Mouse (Mus musculus) lung, embryonic 15.5 days (tissue): Measurements from ENCODE around the gene AI182371. TPM values are rescaled to one million over a fixed set of nuclear protein-coding genes. Genes with fewer than 3 reads are reported as not detected.

ENCODE experiments used
- ATAC-seq: fragments of 200-750 bp; cut with Nextera tagmentation; 2 replicates; pipeline ENCODE4 v1.8.0; 2017; ENCODE audit warnings: moderate number of reproducible peaks, borderline replicate concordance; ENCODE audit not compliant: low FRiP score, low TSS enrichment; ENCODE audit errors: extremely low read depth
- H3K27ac ChIP-seq: fragments of 300-500 bp; sonication (generic); 2 replicates; pipeline ENCODE4 v1.5.1; 2015; ENCODE audit warnings: moderate library complexity, mild to moderate bottlenecking, inconsistent platforms
- H3K27me3 ChIP-seq: fragments of 300-500 bp; sonication (generic); 2 replicates; pipeline ENCODE4 v1.6.1; 2015; ENCODE audit warnings: inconsistent platforms
- H3K36me3 ChIP-seq: fragments of 300-500 bp; sonication (generic); 2 replicates; pipeline ENCODE4 v1.6.1; 2015; ENCODE audit warnings: inconsistent platforms
- H3K4me1 ChIP-seq: fragments of 300-500 bp; sonication (generic); 2 replicates; pipeline ENCODE4 v1.6.1; 2015; ENCODE audit warnings: inconsistent platforms
- H3K4me2 ChIP-seq: fragments of 300-500 bp; sonication (generic); 2 replicates; pipeline ENCODE4 v1.6.1; 2015; ENCODE audit warnings: inconsistent platforms, mild to moderate bottlenecking, moderate library complexity
- H3K4me3 ChIP-seq: fragments of 300-500 bp; sonication (generic); 2 replicates; pipeline ENCODE4 v1.5.1; 2015; ENCODE audit warnings: mild to moderate bottlenecking, inconsistent platforms
- H3K9ac ChIP-seq: fragments of 300-500 bp; sonication (generic); 2 replicates; pipeline ENCODE4 v1.6.1; 2015; ENCODE audit warnings: inconsistent platforms
- H3K9me3 ChIP-seq: fragments of 300-500 bp; sonication (generic); 2 replicates; pipeline ENCODE4 v1.6.1; 2016; ENCODE audit warnings: inconsistent platforms
- WGBS: fragments of 180-500 bp; shearing (Covaris S2); methylation state at CpG from one replicate; pipeline ENCODE4 v1.1.7; 2015; 5-methylcytosine and 5-hydroxymethylcytosine counted together
- polyA plus RNA-seq: library from polyadenylated mRNA; unstranded; fragments of >200 nt; fragmentation: Nextera tagmentation; extraction: Ambion mirVana; gene quantifications from 2 replicates; pipeline ENCODE4 v1.2.1, GENCODE M21; 2015

AI182371 gene
- polyA plus RNA-seq, 1 experiment from 2014 or later = 0.66 TPM

DNA sequence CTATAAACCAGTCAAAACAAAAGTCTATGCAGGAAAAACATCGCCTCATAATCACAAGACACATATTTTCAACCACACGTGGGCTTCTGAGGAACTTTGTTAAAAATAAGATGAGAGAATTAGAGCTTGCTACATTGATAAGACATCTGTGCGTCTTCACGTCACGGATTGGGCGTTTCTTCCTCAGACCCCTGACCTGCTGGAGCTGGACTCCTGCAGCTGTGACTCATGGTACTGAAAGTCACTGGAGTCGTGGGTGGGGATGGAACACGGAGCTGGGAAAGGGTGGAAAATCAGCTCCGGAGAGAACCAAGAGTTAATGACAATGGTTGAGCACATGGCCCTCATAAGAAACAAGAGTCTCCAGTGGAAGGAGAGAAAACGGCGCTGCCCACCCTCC, 34.2 kb downstream of the AI182371 start:
- Histone ChIP-seq H3K36me3 (no peaks in the 10 kb centered on the region), H3K4me2 (no peak overlapping the region), H3K27me3 (no peaks in the 10 kb centered on the region), H3K4me3 (no peak overlapping the region), H3K4me1 (no peaks in the 10 kb centered on the region), H3K9me3 (no peaks in the 10 kb centered on the region), H3K9ac (no peak overlapping the region), H3K27ac (no peak overlapping the region)
- WGBS = 80% methylated on average over 11 of the region's 11 CpGs
- ATAC-seq = no peak

DNA sequence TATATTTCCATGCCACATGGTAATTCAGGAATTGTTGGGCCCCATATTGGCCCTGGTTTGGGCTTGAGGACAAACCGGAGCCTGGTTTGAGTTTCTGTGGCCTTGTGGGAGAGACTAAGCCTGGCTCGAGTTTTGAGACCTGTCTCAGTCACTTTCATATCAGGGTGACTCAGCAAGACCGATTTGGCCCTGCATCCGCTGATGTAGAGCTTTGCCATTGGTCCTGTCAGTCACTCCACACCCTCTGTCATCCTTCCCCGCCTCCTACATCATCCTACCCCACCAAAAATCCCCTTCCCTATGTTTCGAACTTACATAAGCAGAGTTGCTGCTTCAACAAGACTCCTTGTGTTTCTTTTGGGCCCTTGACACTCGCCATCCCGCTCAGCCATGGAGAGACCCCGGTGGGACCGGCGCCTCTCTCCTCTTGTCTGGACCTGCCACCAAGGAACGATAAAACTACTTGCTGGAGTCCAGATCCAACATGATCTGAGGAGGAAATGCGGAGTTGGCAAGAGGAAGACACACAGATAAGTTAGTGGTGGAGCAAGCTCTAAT, 34.7 kb downstream of the AI182371 start:
- WGBS = 86% methylated on average over 13 of the region's 13 CpGs
- no peak overlapping the region for H3K4me3 ChIP-seq
- H3K4me1 ChIP-seq = no peaks in the 10 kb centered on the region
- H3K27ac ChIP-seq = no peak overlapping the region
- no peak overlapping the region for H3K9ac ChIP-seq
- no peaks in the 10 kb centered on the region for H3K36me3 ChIP-seq
- H3K4me2 ChIP-seq = no peak overlapping the region
- no peak for ATAC-seq
- H3K9me3 ChIP-seq = no peaks in the 10 kb centered on the region
- H3K27me3 ChIP-seq = no peaks in the 10 kb centered on the region

DNA sequence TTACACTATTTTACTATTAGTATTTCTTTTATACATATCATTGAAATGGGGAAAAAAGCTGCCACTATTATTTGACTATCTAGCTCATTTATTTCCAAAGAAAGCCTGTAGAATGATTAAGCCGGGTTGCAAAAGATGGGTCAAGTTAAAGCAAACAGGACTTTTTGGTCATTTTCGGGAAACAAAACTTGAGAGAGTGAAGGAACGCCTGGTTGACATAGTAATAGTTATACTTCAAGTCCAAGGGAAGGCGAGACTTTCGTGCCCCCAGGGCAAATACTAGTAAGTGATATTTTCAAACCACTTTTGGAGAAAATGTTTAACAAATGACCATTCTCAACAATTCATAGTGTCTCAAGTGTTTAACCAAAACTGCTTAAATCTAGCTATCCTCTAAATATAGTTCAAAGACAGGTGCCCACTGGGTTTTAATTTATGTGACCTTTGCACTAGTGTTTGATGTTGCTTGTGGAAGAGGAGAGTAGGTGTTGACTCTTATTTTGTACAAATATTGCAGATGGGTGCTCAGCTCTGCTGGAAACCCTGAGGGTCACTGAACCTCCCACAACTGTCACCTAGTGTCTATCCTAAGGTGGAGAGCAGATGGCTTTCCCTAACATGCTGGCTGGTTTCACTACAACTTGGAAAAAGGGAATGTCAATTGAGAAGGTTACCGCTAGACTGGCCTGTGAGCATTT, 37.9 kb downstream of the AI182371 start:
- Histone ChIP-seq H3K9ac (no peak overlapping the region), H3K4me1 (0 out of 2 replicates have a peak, but pooled peaks cover 3% of the 10 kb centered on the region), H3K9me3 (no peaks in the 10 kb centered on the region), H3K36me3 (no peaks in the 10 kb centered on the region), H3K4me3 (no peak overlapping the region), H3K4me2 (no peak overlapping the region), H3K27ac (0 out of 2 replicates have a peak overlapping the region, but pooled peaks have one; percentile 20), H3K27me3 (no peaks in the 10 kb centered on the region)
- no peak for ATAC-seq
- WGBS = 54% methylated on average over 6 of the region's 6 CpGs

DNA sequence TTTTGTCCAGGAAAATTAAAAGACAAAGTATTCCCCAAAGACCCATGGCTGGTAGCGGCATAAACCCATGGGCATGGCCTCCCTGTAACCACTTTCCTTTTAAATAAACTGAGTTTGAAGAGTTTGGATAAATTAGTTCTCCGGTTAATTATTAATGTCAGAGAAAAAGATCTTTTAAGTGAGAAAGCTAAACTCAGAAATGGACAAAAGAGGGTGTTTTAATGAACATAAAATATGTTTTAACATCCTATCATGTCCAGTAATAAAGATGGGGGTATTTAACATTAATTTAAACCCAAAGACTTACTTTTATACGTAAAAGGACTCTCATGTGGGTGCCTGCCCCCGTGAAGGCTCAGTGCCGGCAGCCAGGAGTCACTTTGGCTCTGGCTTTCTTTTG, 40.0 kb downstream of the AI182371 start, which contains the start of gene Hc:
Hc (minus strand) TSS at position 101 of the 400 bp plus-strand sequence.
- Histone ChIP-seq H3K27ac (no peak within 1 kb of the TSS), H3K4me3 (no peak within 1 kb of the TSS), H3K36me3 (no peaks in the 10 kb centered on the region), H3K9me3 (no peaks in the 10 kb centered on the region), H3K4me1 (0 out of 2 replicates have a peak, but pooled peaks cover 3% of the 10 kb centered on the region), H3K4me2 (peak within 1 kb of the TSS; percentile 16; the same call in 1 of the 2 replicates), H3K9ac (no peak within 1 kb of the TSS), H3K27me3 (no peaks in the 10 kb centered on the region)
- 49% methylated on average over 5 of the region's 5 CpGs for WGBS
- ATAC-seq = no peak

DNA sequence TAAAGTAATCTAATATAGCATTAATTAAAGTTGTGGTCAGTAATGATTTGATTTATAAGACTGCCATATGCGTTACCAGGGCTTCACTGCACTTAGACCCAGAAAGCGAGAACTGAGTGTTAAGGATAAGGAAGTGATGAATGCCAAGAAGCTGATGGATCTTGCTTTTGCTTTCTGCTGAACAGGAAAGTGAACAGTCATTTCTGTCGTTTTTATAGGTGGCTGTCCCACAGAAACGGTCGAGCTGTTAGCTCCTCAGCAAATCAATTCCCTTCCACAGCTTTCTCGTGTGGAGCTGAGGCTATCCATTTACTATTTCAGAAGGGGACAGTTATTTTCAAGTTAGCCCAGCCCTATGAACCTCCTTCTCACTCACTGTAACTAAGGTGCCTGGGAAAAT, 40.4 kb downstream of the AI182371 start:
- H3K27ac ChIP-seq = no peak overlapping the region
- peak overlapping the region; percentile 16; the same call in 1 of the 2 replicates for H3K4me2 ChIP-seq
- H3K27me3 ChIP-seq = no peaks in the 10 kb centered on the region
- ATAC-seq = no peak
- H3K36me3 ChIP-seq = no peaks in the 10 kb centered on the region
- 29% methylated on average over 6 of the region's 6 CpGs for WGBS
- no peak overlapping the region for H3K4me3 ChIP-seq
- no peak overlapping the region for H3K9ac ChIP-seq
- H3K9me3 ChIP-seq = no peaks in the 10 kb centered on the region
- H3K4me1 ChIP-seq = 0 out of 2 replicates have a peak, but pooled peaks cover 3% of the 10 kb centered on the region

DNA sequence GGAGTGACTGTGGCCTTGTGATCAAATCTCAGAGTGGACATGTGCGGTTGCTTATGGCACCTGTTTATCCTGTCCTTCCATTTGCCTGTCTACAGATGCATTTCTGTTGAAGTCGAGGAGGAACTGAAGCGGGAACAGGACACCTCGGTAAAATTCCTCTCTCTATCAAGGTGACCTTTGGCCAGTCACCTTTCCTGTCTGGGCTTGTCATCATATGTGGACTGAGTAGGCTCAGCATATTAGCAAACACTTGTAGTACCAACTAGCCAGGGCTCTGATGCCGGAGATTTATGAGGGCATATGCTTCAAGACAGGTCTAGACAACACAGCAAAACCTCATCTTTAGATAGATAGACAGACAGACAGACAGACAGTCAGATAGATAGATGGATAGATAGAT, 41.1 kb downstream of the AI182371 start:
- no peak overlapping the region for H3K9ac ChIP-seq
- 60% methylated on average over 5 of the region's 5 CpGs for WGBS
- no peak overlapping the region for H3K4me3 ChIP-seq
- ATAC-seq = no peak
- no peaks in the 10 kb centered on the region for H3K27me3 ChIP-seq
- H3K4me1 ChIP-seq = 0 out of 2 replicates have a peak, but pooled peaks cover 3% of the 10 kb centered on the region
- no peaks in the 10 kb centered on the region for H3K9me3 ChIP-seq
- no peaks in the 10 kb centered on the region for H3K36me3 ChIP-seq
- H3K27ac ChIP-seq = no peak overlapping the region
- no peak overlapping the region for H3K4me2 ChIP-seq

DNA sequence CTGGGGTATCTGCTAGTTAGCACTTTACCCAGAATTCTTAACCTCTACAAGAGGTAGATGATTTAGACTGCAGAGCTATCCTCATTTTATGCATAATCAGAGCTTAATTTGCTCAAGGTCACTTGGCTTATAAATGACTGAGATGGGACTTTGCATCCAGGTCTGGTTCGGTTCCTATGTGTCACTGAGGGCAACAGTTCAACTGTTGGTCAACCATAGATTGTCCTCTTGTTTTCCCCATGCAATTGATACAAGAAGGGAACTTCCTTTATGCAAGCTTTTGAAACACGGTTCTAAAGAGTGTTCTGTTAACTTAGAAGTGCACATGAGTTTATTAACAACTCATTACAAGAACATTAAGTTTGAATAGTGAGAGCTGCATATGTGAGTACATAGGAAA, 43.0 kb downstream of the AI182371 start:
- Histone ChIP-seq H3K9me3 (no peaks in the 10 kb centered on the region), H3K4me2 (no peak overlapping the region), H3K27me3 (no peaks in the 10 kb centered on the region), H3K27ac (no peak overlapping the region), H3K4me3 (no peak overlapping the region), H3K36me3 (no peaks in the 10 kb centered on the region), H3K9ac (no peak overlapping the region), H3K4me1 (0 out of 2 replicates have a peak, but pooled peaks cover 3% of the 10 kb centered on the region)
- 68% methylated on average over 2 of the region's 2 CpGs for WGBS
- ATAC-seq = no peak

DNA sequence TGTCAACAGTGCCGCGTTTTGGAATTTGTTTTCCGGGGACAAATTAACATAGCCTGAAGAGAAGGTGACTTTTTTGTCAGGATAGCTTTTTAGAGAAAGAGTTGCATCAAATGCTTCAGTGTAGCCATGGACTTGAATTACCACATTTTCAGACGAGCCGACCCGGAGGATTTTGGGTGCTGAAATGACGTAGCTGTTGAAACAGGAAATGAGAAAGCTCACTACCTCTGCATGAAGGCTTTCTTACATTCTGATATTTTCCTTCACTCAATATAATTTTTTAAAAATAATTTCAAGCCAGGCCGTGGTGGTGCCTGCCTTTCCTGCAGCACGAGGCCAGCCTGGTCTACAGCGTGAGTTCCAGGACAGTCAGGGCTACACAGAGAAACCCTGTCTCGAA, 44.1 kb downstream of the AI182371 start:
- Histone ChIP-seq H3K9me3 (no peaks in the 10 kb centered on the region), H3K27ac (no peak overlapping the region), H3K4me2 (no peak overlapping the region), H3K36me3 (no peaks in the 10 kb centered on the region), H3K9ac (no peak overlapping the region), H3K4me1 (0 out of 2 replicates have a peak, but pooled peaks cover 3% of the 10 kb centered on the region), H3K4me3 (no peak overlapping the region), H3K27me3 (no peaks in the 10 kb centered on the region)
- 82% methylated on average over 11 of the region's 11 CpGs for WGBS
- no peak for ATAC-seq

DNA sequence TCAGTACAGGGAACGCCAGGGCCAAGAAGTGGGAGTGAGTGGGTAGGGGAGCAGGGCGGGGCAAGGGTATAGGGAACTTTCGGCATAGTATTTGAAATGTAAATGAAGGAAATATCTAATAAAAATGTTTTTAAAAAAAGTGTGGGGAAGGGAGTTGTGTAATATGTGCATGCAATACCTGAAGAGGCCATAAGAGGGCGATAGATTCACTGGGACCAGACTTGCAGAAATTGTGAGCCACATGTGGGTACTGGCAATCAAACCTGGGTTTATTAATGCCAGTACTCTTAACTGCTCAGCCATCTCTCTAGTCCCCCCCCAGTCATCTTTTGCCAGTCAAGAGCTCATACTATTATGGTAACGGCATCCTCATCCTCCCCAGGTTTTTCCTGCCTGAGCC, 52.5 kb downstream of the AI182371 start:
- Histone ChIP-seq H3K27ac (no peak overlapping the region), H3K4me2 (no peak overlapping the region), H3K27me3 (no peaks in the 10 kb centered on the region), H3K4me3 (no peak overlapping the region), H3K4me1 (no peaks in the 10 kb centered on the region), H3K36me3 (no peaks in the 10 kb centered on the region), H3K9ac (no peak overlapping the region), H3K9me3 (no peaks in the 10 kb centered on the region)
- ATAC-seq = no peak
- WGBS = 34% methylated on average over 5 of the region's 5 CpGs

DNA sequence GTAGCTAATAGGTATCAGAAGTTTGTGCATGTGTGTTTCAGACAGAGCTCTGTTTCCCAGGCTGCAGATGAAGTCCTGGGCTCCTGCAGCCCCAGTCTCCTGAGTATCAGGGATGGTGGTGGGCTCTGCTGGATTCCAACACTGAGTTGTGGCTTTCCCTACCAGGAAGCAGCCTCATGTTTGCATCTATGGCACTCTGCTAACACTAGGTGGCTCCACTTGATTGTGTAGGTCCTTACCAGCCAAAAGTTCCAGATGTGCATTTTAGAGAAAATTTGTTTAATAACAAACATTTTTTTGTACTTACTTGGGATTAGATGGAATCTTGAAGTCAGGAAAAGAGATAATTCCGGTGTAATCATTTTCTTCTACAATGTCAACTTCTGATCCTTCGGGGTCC, 56.4 kb downstream of the AI182371 start:
- Histone ChIP-seq H3K9ac (no peak overlapping the region), H3K4me2 (no peak overlapping the region), H3K27ac (no peak overlapping the region), H3K36me3 (no peaks in the 10 kb centered on the region), H3K4me1 (no peaks in the 10 kb centered on the region), H3K9me3 (no peaks in the 10 kb centered on the region), H3K27me3 (no peaks in the 10 kb centered on the region), H3K4me3 (no peak overlapping the region)
- ATAC-seq = no peak
- WGBS = 60% methylated on average over 2 of the region's 2 CpGs

DNA sequence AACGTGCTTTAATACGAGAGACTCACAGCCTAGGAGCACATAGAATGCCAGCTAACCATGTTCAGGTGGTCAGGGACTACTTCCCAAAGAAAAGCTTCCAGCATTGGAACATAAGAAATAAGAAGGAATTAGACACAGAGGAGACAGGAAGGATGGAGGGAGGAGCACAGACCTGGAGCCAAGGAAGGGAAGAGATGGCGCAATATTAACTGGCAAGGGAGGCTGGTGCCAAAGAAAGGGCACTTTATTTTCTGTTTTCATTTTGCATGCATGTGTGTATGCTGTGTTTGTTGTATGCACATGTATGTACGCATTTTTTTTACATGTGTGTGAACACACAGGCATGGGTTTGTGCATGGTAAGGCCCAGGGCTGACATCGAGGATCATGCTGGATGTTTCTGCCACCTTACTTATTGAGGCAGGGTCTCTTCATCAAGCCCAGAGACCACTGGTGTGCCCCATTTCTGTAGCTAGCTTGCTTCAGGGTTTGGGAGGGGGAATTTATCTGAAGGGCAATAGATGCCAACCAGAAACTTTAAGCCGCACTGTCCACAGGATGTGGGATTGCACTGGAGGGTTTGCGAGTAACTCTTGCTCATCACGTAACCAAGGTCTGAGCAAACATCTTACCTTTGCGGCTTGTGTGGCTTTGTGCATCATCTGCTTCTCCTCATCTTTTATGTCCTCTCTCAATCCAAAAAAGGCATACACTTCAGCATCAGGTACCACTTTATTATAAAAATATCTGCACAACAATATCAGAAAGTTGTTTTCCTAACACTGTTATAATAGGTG, 62.6 kb downstream of the AI182371 start:
- WGBS = 91% methylated on average over 9 of the region's 9 CpGs
- Histone ChIP-seq H3K27me3 (no peaks in the 10 kb centered on the region), H3K27ac (no peak overlapping the region), H3K4me1 (no peaks in the 10 kb centered on the region), H3K4me3 (no peak overlapping the region), H3K9me3 (no peaks in the 10 kb centered on the region), H3K36me3 (no peaks in the 10 kb centered on the region), H3K9ac (no peak overlapping the region), H3K4me2 (no peak overlapping the region)
- no peak for ATAC-seq
